Mouse (Mus musculus) lung, postnatal 0 days (tissue): ENCODE measurements around the gene Spata13. TPM values are rescaled to one million over a fixed set of nuclear protein-coding genes. Genes with fewer than 3 reads are reported as not detected.

Source experiments
- ATAC-seq: fragments of 200-750 bp; cut with Nextera tagmentation; 2 replicates; pipeline ENCODE4 v1.8.0; 2017; ENCODE audit warnings: moderate library complexity
- DNase-seq: peaks from one replicate; pipeline ENCODE4 v3.0.0-alpha.2; 2016; ENCODE audit warnings: low spot score
- H3K27ac ChIP-seq: fragments of 300-500 bp; sonication (generic); 2 replicates; pipeline ENCODE4 v1.5.1; 2014; ENCODE audit warnings: antibody characterized with exemption, mild to moderate bottlenecking, low read length, mixed read lengths
- H3K27me3 ChIP-seq: fragments of 300-500 bp; sonication (generic); replicated peaks from 2 replicates; pipeline ENCODE4 v1.6.1; 2014; ENCODE audit warnings: low read length, mixed read lengths; ENCODE audit not compliant: insufficient read depth
- H3K36me3 ChIP-seq: fragments of 300-500 bp; sonication (generic); 2 replicates; pipeline ENCODE4 v1.6.1; 2014; ENCODE audit warnings: low read length, mixed read lengths; ENCODE audit not compliant: insufficient read depth
- H3K4me1 ChIP-seq: fragments of 300-500 bp; sonication (generic); 2 replicates; pipeline ENCODE4 v1.6.1; 2014; ENCODE audit warnings: antibody characterized with exemption, low read depth, low read length, mixed read lengths; ENCODE audit not compliant: insufficient read depth
- H3K4me2 ChIP-seq: fragments of 300-500 bp; sonication (generic); replicated peaks from 2 replicates; pipeline ENCODE4 v1.6.1; 2014; ENCODE audit warnings: low read depth, mild to moderate bottlenecking, low read length, moderate library complexity, mixed read lengths
- H3K4me3 ChIP-seq: fragments of 300-500 bp; sonication (generic); 2 replicates; pipeline ENCODE4 v1.5.1; 2014; ENCODE audit warnings: low read depth, low read length
- H3K9ac ChIP-seq: fragments of 300-500 bp; sonication (generic); replicated peaks from 2 replicates; pipeline ENCODE4 v1.6.1; 2014; ENCODE audit warnings: low read depth, mild to moderate bottlenecking
- H3K9me3 ChIP-seq: fragments of 300-500 bp; sonication (generic); 2 replicates; pipeline ENCODE4 v1.6.1; 2016; ENCODE audit warnings: low read length, mixed read lengths
- CTCF ChIP-seq: IDR thresholded peaks from 2 replicates; pipeline ENCODE4 v1.5.1; 2016; ENCODE audit warnings: antibody characterized with exemption, mild to moderate bottlenecking
- EP300 ChIP-seq: IDR thresholded peaks from 2 replicates; pipeline ENCODE4 v1.6.1; 2016; ENCODE audit warnings: antibody characterized with exemption, mild to moderate bottlenecking, control low read depth
- WGBS: fragments of 180-500 bp; shearing (Covaris S2); extraction: QIAGEN DNeasy Blood & Tissue Kit; methylation state at CpG from one replicate; pipeline ENCODE4 v1.1.7; 2014; 5-methylcytosine and 5-hydroxymethylcytosine counted together
- polyA plus RNA-seq: library from polyadenylated mRNA; unstranded; fragments of >200 nt; fragmentation: Nextera tagmentation; extraction: Ambion mirVana; gene quantifications from 2 replicates; pipeline ENCODE4 v1.2.1, GENCODE M21; 2015

Spata13 gene
- polyA plus RNA-seq, 1 experiment from 2014 or later = 11.7 TPM

DNA sequence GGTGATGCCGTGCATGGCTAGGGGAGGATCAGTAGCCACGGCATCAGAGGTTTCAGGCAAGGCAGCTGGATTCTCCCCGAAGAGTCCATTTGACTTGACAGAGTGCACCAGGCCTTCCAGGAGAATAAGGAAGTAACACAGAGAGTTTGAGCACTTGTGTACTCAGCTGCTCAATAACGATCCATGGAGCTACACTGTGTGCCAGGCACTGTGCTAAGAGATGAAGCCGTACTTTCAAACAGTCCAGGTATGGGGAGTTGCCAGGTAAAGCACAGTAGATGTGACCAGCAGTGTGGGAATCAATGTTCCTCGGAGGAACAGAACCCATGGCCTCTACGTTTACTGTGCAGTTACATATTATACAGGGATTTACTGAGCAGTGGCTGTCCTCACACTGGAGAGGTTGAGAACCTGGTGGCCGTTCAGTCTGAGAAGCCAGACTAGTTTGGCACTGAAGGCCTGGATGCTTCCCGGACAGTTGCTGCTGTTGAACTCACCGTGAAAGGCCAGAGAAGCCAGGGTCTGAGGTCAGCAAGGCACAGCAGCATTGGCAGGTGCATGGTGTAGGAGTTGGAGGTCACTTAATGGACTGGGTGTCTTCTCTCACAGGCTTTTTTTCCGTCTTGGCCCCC lies 29.6 kb downstream of the Spata13 start:
- no peaks in the 10 kb centered on the region for H3K27me3 ChIP-seq
- no peak overlapping the region for H3K27ac ChIP-seq
- H3K9ac ChIP-seq = no peak overlapping the region
- TF ChIP-seq CTCF (no peak), EP300 (no peak)
- no peak for ATAC-seq
- H3K4me1 ChIP-seq = no peaks in the 10 kb centered on the region
- WGBS = 71% methylated on average over 11 of the region's 11 CpGs
- no peak overlapping the region for H3K4me2 ChIP-seq
- no peak overlapping the region for H3K4me3 ChIP-seq
- H3K36me3 ChIP-seq = no peaks in the 10 kb centered on the region
- no peaks in the 10 kb centered on the region for H3K9me3 ChIP-seq
- no peak for DNase-seq

DNA sequence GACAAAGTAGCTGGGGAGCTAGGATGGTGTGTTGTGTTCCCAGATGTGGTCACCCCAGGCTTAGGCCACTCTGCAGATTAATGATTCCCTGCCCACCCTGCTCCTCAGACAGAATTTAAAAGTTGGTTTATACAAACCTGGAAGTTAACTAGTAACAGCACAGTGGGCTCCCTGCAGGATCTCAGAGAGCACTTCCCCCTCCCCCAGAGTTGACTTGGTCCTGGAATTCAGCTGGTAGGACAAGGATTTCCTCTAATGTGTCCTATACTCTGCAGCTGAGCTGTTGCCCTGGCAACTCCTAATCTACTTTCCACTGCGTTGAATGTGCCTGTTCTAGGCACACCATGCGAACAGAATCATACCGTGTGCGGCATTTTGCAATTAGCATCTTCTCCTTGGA lies 30.8 kb downstream of the Spata13 start:
- no peak overlapping the region for H3K27ac ChIP-seq
- ATAC-seq = no peak
- 33% methylated on average over 4 of the region's 4 CpGs for WGBS

DNA sequence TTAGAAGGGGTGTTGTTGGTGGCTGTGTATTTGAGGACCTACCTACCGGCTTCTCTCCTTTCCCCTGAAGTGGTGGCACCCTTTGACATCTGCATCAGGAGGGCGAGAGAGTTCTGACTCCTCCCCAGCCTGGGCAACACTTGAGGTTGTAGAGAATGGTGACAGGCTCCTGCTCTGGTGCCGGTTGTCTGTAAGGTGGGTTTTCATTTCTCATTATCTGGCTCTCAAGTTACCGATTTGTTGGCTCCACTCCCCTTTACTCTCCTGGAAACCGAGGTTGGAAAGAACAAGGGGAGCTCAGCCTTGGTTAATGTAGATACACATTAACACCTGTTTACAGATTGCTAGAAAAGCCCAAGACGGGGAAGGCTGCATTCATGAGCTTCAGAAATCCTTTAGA lies 31.5 kb downstream of the Spata13 start:
- H3K4me1 ChIP-seq = no peaks in the 10 kb centered on the region
- no peak for ATAC-seq
- no peaks in the 10 kb centered on the region for H3K9me3 ChIP-seq
- H3K4me3 ChIP-seq = no peak overlapping the region
- H3K9ac ChIP-seq = no peak overlapping the region
- no peak for DNase-seq
- no peak for TF ChIP-seq CTCF
- no peak for TF ChIP-seq EP300
- no peaks in the 10 kb centered on the region for H3K27me3 ChIP-seq
- no peak overlapping the region for H3K4me2 ChIP-seq
- WGBS = 56% methylated on average over 6 of the region's 6 CpGs
- H3K27ac ChIP-seq = no peak overlapping the region
- no peaks in the 10 kb centered on the region for H3K36me3 ChIP-seq

More for the DNA sequence above, 30.8 kb downstream of the Spata13 start:
- Histone ChIP-seq H3K36me3 (no peaks in the 10 kb centered on the region), H3K9me3 (no peaks in the 10 kb centered on the region), H3K4me3 (no peak overlapping the region), H3K9ac (no peak overlapping the region), H3K27me3 (no peaks in the 10 kb centered on the region), H3K4me2 (no peak overlapping the region), H3K4me1 (no peaks in the 10 kb centered on the region)
- TF ChIP-seq EP300 (no peak), CTCF (no peak)
- DNase-seq = no peak

DNA sequence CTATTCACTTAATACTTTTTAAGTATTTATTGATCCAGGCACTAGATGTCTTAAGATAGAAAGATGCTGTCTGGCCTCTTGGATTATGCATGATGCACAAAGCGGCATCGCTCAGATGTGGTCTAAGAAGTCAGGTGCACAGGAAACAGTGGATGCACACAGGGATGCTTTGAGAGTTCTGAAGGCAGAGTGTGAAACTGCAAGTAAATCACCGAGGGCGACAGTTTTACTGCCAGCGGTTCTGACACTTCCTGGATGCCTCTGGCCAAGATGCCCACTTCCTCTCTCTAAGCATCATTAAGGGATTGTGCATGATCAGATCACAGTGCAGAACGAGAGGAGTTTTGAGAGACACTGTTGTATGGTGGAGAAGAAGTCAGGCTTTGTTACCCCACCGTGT lies 32.5 kb downstream of the Spata13 start:
- no peak overlapping the region for H3K4me2 ChIP-seq
- 70% methylated on average over 7 of the region's 7 CpGs for WGBS
- TF ChIP-seq EP300 = no peak
- TF ChIP-seq CTCF = no peak
- no peak overlapping the region for H3K27ac ChIP-seq
- DNase-seq (no peak), ATAC-seq (no peak)
- H3K9me3 ChIP-seq = no peaks in the 10 kb centered on the region
- no peaks in the 10 kb centered on the region for H3K27me3 ChIP-seq
- no peak overlapping the region for H3K4me3 ChIP-seq
- no peaks in the 10 kb centered on the region for H3K36me3 ChIP-seq
- no peak overlapping the region for H3K9ac ChIP-seq
- H3K4me1 ChIP-seq = no peaks in the 10 kb centered on the region

DNA sequence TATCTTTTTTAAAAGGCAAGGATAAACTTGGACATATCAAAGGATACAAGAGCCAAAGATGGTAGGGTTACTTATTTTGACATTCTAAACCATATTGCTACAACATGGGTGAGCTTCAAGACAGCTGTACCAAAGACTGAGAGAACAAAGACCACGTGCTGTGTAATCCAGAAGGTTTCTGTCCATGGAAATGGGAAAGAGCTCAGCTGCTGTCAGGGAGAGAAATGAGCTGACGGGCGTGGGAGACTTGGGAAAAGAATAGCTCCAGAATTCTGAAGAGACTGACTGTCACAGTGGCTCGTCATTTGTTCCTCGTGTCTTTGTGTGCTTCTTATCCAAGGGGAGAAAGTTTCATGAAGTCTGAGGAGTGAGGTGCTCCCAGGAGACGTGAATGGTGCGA lies 36.4 kb downstream of the Spata13 start:
- Histone ChIP-seq H3K36me3 (no peaks in the 10 kb centered on the region), H3K9ac (no peak overlapping the region), H3K4me3 (no peak overlapping the region), H3K9me3 (no peaks in the 10 kb centered on the region), H3K27ac (no peak overlapping the region), H3K27me3 (no peaks in the 10 kb centered on the region), H3K4me1 (no peaks in the 10 kb centered on the region), H3K4me2 (no peak overlapping the region)
- TF ChIP-seq CTCF (no peak), EP300 (no peak)
- WGBS = 66% methylated on average over 7 of the region's 7 CpGs
- DNase-seq (peak; percentile 57), ATAC-seq (peak; percentile 64)

DNA sequence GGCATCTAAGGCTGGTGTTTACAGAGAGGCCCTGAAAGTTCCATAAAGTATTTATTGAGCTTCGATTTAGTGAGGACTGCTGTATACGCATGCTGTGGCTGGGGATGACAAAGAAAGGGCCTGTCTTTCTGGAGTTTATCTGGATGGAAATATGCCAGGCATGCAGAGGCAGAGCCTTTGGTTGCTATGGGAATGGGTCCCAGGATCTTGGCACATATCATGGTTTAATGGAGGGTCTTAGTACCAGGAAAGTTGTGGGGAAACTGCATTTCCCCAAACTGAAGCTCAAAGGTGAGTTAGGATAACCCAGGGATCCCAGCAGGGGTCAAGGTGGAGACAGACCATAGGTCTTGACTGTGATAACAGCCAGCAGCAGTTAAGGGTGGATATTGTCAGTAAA lies 37.7 kb downstream of the Spata13 start:
- Histone ChIP-seq H3K9ac (no peak overlapping the region), H3K36me3 (no peaks in the 10 kb centered on the region), H3K27me3 (no peaks in the 10 kb centered on the region), H3K4me3 (no peak overlapping the region), H3K9me3 (no peaks in the 10 kb centered on the region), H3K27ac (no peak overlapping the region), H3K4me2 (no peak overlapping the region), H3K4me1 (no peaks in the 10 kb centered on the region)
- DNase-seq = no peak
- WGBS = 56% methylated on average over 2 of the region's 2 CpGs
- ATAC-seq = no peak
- TF ChIP-seq EP300 = no peak
- TF ChIP-seq CTCF = no peak

DNA sequence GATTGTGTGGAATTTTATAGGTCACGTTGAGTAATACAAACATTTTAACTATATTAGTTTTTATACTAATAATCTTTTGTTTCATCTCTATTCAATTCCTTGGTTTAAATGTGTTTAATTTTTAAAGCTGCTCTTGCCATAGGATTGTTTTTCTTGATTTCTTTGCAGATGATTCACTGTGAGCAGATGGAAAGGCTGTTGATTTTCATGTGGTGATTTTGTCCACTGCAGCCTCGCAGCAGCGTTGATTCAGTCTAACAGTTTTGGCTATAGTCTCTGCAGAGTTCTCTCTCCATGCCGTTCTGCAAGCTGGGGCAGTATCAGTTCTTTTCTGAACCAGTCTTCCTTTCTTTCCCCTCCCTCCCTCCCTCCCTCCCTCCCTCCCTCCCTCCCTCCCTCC lies 41.9 kb downstream of the Spata13 start:
- no peak overlapping the region for H3K9ac ChIP-seq
- 82% methylated on average over 4 of the region's 4 CpGs for WGBS
- no peaks in the 10 kb centered on the region for H3K27me3 ChIP-seq
- no peaks in the 10 kb centered on the region for H3K9me3 ChIP-seq
- no peak overlapping the region for H3K27ac ChIP-seq
- DNase-seq (no peak), ATAC-seq (no peak)
- no peaks in the 10 kb centered on the region for H3K4me1 ChIP-seq
- H3K36me3 ChIP-seq = no peaks in the 10 kb centered on the region
- TF ChIP-seq CTCF (no peak), EP300 (no peak)
- H3K4me3 ChIP-seq = no peak overlapping the region
- no peak overlapping the region for H3K4me2 ChIP-seq
